Mouse (Mus musculus): ENCODE measurements around the gene Enpp1. TPM values are rescaled to one million over a fixed set of nuclear protein-coding genes. Genes with fewer than 3 reads are reported as not detected.

Gene Enpp1
- total RNA-seq, 2 experiments from 2014 or later: 2.6 to 6.1 TPM

DNA sequence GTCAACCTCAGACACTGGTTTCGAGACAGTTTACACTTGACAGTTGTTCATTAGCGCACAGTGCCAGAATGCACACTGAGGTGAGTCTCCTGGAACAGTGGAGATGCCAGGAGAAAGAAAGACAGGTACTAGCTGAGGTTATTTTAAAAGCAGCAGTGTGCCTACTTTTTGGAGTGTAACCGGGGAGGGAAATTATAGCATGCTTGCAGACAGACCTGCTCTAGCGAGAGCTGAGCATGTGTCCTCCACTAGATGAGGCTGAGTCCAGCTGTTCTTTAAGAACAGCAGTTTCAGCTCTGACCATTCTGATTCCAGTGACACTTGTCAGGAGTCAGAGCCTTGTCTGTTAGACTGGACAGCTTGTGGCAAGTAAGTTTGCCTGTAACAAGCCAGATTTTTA, 114.2 kb downstream of the Enpp1 start:
- no peak for TF ChIP-seq CTCF (IDR thresholded peaks at IDR 0.05)
- Histone ChIP-seq H3K4me3 (peak overlapping the region; percentile 83), H3K27ac (peak overlapping the region; percentile 85)
- intact Hi-C loops (cut with DNase I): loop anchor here (10.0 kb wide), 1 partner anchor 283 kb away; no protein-coding TSS in a partner anchor
- DNase-seq: no peak

DNA sequence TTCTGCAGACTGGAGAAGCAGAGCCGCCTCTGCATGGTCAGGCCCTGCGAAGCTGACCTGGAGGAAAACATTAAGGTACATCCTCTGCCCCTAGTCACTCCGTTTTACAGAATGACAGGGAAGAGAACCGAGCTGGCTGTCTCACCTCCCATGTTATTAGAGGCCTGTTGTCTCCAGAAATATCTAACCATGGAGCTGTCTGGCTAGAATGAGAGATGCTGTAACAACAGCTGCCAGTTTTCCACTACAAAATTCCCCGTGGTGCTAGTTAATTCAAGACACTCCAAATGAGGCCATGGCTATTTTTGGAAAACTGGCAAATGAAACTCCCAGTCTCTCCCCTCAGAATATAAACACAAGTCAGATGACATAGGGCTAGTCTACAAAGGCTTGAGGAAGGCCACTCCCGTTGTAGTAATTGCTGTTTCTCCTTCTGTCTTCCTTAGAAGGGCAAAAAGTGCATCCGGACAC, 115.1 kb downstream of the Enpp1 start:
- intact Hi-C loops (cut with DNase I): loop anchor here (10.0 kb wide), 1 partner anchor 282 kb away; no protein-coding TSS in a partner anchor
- DNase-seq: peak; percentile 53
- Histone ChIP-seq H3K4me3 (peak overlapping the region; percentile 83), H3K27ac (peak overlapping the region; percentile 85)
- no peak for TF ChIP-seq CTCF (IDR thresholded peaks at IDR 0.05)

DNA sequence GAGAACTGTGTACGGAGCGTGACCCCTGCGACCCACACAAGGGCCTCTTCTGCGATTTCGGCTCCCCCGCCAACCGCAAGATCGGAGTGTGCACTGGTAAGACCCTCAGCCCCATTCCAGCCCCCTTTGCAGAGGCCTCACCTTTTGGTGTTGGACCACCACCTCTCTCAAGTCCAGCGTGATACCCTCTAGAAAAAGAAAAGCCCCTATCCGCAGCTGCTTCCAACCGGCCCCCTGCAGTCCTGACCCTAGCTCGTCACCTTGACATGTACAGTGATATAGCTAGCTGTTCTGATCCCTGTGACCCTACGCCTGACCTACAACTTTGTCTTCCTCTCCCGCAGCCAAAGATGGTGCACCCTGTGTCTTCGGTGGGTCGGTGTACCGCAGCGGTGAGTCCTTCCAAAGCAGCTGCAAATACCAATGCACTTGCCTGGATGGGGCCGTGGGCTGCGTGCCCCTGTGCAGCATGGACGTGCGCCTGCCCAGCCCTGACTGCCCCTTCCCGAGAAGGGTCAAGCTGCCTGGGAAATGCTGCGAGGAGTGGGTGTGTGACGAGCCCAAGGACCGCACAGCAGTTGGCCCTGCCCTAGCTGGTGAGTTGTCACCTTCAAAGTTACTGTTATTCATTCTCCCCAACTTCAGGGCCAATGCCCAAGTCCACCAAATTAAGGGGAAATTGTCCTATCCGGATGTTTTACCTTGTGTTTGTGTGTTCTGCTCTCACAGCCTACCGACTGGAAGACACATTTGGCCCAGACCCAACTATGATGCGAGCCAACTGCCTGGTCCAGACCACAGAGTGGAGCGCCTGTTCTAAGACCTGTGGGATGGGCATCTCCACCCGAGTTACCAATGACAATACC, 115.7 kb downstream of the Enpp1 start:
- DNase-seq: peak; percentile 81
- no peak for TF ChIP-seq CTCF (IDR thresholded peaks at IDR 0.05)
- peak overlapping the region; percentile 85 for H3K27ac ChIP-seq
- peak overlapping the region; percentile 83 for H3K4me3 ChIP-seq
- intact Hi-C loops (cut with DNase I): loop anchor here (10.0 kb wide), 1 partner anchor 281 kb away; no protein-coding TSS in a partner anchor

DNA sequence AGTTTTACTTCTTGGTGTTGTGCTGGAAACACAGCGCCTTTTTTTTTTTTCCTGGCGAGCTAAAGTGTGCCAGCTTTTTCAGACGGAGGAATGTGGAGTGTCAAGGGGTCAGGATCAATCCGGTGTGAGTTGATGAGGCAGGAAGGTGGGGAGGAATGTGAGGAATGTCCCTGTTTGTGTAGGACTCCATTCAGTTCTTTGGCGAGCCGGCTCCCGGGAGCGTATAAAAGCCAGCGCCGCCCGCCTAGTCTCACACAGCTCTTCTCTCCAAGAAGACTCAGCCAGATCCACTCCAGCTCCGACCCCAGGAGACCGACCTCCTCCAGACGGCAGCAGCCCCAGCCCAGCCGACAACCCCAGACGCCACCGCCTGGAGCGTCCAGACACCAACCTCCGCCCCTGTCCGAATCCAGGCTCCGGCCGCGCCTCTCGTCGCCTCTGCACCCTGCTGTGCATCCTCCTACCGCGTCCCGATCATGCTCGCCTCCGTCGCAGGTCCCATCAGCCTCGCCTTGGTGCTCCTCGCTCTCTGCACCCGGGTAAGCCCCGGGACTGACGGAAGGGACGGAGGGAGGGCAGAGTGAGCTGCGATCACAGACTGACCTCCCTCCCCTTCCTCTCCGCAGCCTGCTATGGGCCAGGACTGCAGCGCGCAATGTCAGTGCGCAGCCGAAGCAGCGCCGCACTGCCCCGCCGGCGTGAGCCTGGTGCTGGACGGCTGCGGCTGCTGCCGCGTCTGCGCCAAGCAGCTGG, 116.5 kb downstream of the Enpp1 start, which contains the start of gene Ccn2:
Gene Ccn2, plus strand, starts transcription at position 193 of the 753 bp plus-strand sequence.
- Histone ChIP-seq H3K4me3 (peak within 1 kb of the TSS; percentile 83), H3K27ac (peak within 1 kb of the TSS; percentile 85)
- TF ChIP-seq CTCF (IDR thresholded peaks at IDR 0.05): peak; percentile 7; the same call in 1 of the 2 replicates
- intact Hi-C loops (cut with DNase I): loop anchor here (10.0 kb wide), 1 partner anchor 281 kb away; no protein-coding TSS in a partner anchor
- DNase-seq: peak; percentile 91

DNA sequence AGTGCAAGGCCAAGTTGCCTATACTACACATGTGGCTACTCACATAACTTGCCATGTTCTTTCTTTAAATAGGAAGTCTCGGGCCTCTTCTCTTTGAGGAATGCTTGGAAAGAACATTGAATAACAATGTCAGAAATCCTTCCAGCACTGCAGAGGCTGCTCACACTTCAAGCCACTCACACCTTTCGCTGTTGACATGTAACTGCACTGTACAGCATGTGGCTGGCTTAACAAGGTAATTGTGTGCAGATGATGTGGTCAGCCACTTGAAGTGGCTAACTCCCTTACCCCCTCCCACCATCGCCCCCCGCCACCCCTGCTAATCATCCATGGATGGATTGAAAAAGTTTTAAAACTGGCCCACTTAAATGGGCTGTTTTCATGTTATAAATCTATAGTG, 118.4 kb downstream of the Enpp1 start:
- H3K27ac ChIP-seq: 0 out of 2 replicates have a peak overlapping the region, but pooled peaks have one; percentile 24
- TF ChIP-seq CTCF (IDR thresholded peaks at IDR 0.05): no peak
- intact Hi-C loops (cut with DNase I): loop anchor here (5.0 to 10.0 kb wide), 2 partner anchors 186 to 279 kb away; no protein-coding TSS in a partner anchor
- DNase-seq: no peak
- no peak overlapping the region for H3K4me3 ChIP-seq

DNA sequence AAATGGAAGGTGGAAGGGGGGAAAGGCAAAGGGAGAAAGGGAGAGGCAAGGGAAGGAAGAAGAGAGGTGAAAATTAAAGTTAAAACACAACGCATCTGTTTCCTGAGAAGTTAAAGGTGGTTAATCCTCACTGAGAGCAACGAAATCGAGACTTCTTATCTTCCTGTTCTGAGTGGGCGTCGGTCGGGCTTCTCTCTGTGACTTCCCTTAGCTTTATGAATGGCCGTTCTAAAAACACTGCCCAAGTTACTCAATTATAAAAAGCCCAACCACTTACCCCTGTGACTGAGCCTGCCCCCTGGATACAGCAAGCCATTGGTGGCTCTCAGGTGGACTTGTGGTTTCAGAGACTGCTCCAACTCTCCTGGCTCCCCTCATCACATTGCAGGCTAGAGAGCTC, 119.0 kb downstream of the Enpp1 start:
- Histone ChIP-seq H3K27ac (peak overlapping the region; percentile 24; the same call in 1 of the 2 replicates), H3K4me3 (no peak overlapping the region)
- DNase-seq: no peak
- intact Hi-C loops (cut with DNase I): loop anchor here (5.0 to 10.0 kb wide), 2 partner anchors 186 to 278 kb away; no protein-coding TSS in a partner anchor
- no peak for TF ChIP-seq CTCF (IDR thresholded peaks at IDR 0.05)

DNA sequence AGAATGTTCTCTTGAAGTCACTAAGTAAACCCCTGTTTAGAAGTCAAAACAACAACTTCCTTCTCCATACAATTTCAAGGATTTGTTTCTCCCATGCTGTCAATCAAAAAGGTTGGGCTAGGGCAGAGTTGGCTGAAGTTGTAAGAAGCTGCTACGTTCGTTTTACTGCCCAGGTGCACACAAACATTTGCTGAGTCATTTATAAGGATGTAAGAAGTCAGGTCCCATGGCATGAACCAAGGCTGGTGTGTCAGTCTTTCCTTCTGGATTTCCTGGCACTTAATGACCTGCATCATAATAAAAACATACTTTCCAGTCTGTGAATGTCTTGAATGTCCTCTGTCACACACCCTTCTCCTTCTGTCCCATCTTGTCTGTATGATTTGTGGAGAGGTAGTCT, 119.6 kb downstream of the Enpp1 start:
- Histone ChIP-seq H3K4me3 (no peak overlapping the region), H3K27ac (peak overlapping the region; percentile 20; the same call in 1 of the 2 replicates)
- DNase-seq: no peak
- intact Hi-C loops (cut with DNase I): loop anchor here (5.0 to 10.0 kb wide), 2 partner anchors 185 to 278 kb away; no protein-coding TSS in a partner anchor
- no peak for TF ChIP-seq CTCF (IDR thresholded peaks at IDR 0.05)

DNA sequence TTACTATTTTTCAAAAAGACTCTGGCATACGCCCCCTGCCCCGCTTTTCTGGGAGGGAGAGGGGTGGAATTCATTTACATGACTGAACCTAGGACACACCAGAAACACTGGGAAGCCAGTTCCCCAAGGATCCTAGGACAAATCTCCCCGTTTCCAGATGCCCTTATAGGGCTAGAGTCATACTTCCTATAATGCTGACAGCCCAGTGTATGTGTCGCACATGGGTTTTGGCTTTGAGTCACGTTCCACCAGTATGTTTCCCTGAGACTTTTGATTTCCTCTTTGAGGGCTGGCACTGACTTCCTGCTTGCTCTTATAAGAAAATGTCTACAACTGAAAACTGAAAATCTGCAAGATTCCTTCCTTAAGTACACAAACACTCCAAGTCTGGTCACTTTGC, 120.2 kb downstream of the Enpp1 start:
- no peak for TF ChIP-seq CTCF (IDR thresholded peaks at IDR 0.05)
- no peak for DNase-seq
- H3K4me3 ChIP-seq: no peak overlapping the region
- intact Hi-C loops (cut with DNase I): loop anchor here (1.0 to 10.0 kb wide), 4 partner anchors 33 to 277 kb away; no protein-coding TSS in a partner anchor
- peak overlapping the region; percentile 20; the same call in 1 of the 2 replicates for H3K27ac ChIP-seq

DNA sequence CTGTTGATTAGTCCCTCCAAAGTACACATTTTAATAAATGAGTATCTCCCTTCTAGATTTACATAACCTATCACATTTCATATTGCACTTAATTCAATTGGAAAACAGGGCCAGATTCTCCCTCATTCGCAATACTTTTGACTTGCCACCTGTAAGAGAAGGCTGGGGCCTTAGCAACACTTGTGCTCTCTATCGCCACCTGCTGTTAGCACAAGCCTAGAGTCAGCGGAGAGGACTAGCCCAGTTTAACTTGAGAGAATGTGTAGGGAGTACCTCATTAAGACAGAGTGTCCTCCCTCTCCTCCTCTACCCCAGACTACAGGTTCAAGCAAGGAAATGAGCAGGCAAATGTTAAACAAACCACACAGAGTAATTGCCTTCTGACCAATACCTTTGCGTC, 120.8 kb downstream of the Enpp1 start:
- no peak; the same call in 1 of the 2 replicates for TF ChIP-seq CTCF (IDR thresholded peaks at IDR 0.05)
- intact Hi-C loops (cut with DNase I): loop anchor here (1.0 to 10.0 kb wide), 4 partner anchors 34 to 276 kb away; no protein-coding TSS in a partner anchor
- Histone ChIP-seq H3K27ac (peak overlapping the region; percentile 20; the same call in 1 of the 2 replicates), H3K4me3 (no peak overlapping the region)
- peak; percentile 86 for DNase-seq

DNA sequence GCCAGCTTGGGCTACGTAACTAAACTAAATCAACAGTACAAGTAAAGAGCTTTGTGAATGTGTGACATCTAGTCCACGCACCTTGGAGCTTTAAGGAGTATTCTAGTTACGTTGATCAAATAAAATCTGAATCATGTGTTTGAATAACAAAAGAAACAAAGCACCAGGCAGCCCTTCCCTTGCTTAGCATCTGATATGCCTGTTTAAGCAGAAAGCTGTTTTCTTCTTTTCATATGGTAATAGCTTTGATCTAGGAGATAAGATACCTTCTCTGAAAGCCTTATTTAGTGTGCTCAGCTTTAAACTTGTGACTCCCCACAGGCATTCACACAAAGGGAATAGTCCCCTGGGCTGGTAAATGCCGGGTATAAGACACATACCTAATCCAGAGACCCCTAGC, 121.4 kb downstream of the Enpp1 start:
- Histone ChIP-seq H3K27ac (no peak overlapping the region), H3K4me3 (no peak overlapping the region)
- intact Hi-C loops (cut with DNase I): loop anchor here (2.0 to 10.0 kb wide), 3 partner anchors 34 to 276 kb away; no protein-coding TSS in a partner anchor
- no peak for DNase-seq
- TF ChIP-seq CTCF (IDR thresholded peaks at IDR 0.05): no peak

DNA sequence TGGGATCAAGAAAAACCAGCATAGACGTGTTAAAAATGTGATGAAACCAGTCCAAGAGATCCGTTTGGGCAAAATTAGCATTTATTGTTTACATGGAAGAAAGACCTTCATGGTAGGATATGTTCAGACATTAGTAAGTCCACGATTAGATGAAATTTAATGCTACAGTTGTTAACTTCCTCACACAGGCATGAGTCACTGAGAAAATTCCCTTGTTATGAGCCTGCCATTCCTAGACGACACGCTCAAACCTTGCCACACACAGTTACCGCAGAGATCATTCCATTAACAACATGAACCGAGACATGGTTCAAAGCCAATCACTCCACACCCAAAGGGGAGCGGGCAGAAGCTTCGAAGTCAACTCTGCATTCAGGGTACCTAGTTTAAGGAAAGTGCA, 122.7 kb downstream of the Enpp1 start:
- H3K4me3 ChIP-seq: no peak overlapping the region
- intact Hi-C loops (cut with DNase I): no loop called here
- no peak for DNase-seq
- no peak overlapping the region for H3K27ac ChIP-seq
- no peak for TF ChIP-seq CTCF (IDR thresholded peaks at IDR 0.05)

DNA sequence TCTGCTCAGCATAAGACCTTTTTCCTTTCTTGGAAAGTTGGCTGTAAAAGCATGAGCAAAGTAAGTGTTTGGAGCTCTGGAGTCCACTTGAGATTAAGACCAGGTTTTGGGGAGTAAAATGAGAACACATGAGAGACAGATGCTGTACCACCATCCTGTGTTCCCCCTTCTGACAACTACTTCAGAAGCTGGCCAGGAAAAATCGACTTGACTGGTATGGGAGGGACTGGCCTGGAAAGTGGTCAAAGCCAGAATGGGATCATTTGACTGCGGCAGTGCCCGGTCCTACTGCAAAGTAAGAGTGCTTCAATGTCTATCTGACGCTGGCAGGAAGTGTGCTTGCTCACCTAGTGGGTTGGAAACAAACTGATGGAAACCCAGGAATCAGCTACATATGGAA, 123.1 kb downstream of the Enpp1 start:
- intact Hi-C loops (cut with DNase I): no loop called here
- H3K27ac ChIP-seq: no peak overlapping the region
- H3K4me3 ChIP-seq: no peak overlapping the region
- no peak for TF ChIP-seq CTCF (IDR thresholded peaks at IDR 0.05)
- DNase-seq: no peak

Other genes starting within 250 kb of the Enpp1 start
- 10 to 100 TPM; 14.6 to 65.9 TPM for gene Ccn2, start 116.7 kb downstream of the Enpp1 start, total RNA-seq (2021)
- 1 to 10 TPM; 1.6 to 2.0 TPM for gene Enpp3, start 130.7 kb upstream of the Enpp1 start, total RNA-seq (2021)
- gene Med23, start 157.8 kb upstream of the Enpp1 start, total RNA-seq (2021): 10 to 100 TPM in 1 of 2 experiments, 1 to 10 TPM in 1; 9.8 to 11.7 TPM
- gene Arg1, start 215.3 kb upstream of the Enpp1 start, total RNA-seq (2021): not detected